Mouse (Mus musculus) cerebellum, adult 8-10 months (tissue): Measurements from ENCODE around the gene Amelx.

Experiments
- DNase-seq: peaks from one replicate; pipeline ENCODE4 v3.0.0; 2022

Gene Amelx

GRCm38 (mm10) chrX:169187100-169187499 is at the start of gene Amelx:
TSS of gene Amelx (minus strand) at chrX:169187200.
- no peak for DNase-seq

DNA sequence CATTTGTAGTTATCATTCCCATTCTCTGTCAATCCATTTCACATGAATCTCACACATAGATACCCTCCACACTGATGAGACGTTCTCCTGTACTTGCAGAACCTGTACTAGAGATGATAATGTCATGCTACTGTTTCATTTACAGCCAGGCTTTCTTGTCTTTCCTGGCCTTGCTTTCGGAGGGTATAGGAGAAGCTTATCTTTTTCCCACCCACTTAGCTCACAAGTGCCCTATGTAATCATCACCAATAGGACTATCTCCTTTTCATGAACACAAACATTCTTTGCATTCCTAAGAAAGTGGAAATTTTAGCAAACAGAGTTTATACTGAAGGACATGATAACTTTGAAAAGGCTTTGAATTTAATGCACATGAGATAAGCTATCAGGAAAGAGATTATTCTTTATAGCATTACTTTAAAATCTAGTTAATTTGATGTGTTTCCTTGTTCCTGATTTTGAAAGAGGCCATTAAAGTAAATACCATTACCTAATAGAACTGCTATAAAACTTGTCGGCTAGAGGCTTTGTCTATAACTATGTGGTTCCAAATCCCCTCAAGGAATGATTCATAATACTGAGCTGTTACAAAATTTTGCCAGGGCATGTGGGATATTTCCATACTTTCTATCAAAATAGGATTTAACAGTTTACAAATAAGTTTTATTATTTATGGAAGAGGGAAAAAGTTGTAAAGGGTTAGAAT is 35.5 kb upstream of the Amelx start:
- no peak for DNase-seq

DNA sequence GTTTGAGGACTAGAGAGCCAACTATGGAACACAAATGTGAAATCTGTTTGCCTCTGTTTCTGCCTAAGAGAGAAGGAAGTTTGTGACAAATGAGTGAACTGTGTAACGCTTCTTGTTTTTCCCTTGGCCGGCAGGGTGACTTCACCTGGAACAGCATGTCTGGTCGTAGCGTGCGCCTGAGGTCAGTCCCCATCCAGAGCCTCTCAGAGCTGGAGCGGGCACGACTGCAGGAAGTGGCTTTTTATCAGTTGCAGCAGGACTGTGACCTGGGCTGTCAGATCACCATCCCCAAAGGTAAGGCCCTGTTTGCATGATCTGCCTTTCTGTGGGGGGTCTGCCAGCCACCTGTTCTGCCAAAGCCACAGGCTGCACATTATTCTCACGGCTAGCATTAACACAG is 33.1 kb upstream of the Amelx start:
- DNase-seq: no peak

GRCm38 (mm10) chrX:169210019-169210418 is 23.0 kb upstream of the Amelx start:
- DNase-seq: no peak

DNA sequence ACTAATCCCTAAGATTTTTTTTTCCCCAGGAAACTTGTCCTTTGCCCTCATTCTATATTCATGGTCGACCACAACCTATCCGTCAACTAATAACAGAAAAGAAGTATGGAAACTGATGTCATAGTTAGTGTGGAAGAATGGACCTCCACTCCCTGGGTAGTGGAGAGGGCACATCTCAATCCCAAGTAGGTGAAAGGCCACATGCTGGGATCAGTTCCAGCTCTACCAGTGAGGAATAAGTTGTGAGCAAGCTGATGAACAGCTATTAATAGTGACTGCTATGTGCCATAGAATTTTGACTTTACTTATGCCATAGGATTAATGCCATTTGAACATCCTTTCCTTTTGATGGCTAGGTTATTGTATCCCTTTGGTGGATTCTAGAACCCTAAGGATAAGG is 8.4 kb downstream of the Amelx start:
- no peak for DNase-seq

DNA sequence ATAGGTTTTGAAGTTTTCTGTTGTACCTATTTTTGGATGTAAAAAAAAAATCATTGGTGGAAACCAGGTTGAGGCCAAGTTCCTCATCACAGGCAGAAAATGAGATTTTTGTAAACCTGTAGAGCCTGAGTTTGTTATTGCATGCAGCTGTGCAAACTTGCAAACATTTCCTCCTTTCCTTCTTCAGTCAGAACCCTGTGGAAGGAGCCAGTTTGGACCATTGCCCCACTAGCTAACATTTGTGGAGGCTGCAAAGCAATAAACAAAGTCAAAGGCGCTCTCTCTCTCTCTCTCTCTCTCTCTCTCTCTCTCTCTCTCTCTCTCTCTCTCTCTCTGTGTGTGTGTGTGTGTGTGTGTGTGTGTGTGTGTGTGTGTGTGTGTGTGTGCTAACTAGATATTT is 13.2 kb downstream of the Amelx start:
- no peak for DNase-seq

- DNase-seq: no peak
These were observed 16.0 kb downstream of the Amelx start for GRCm38 (mm10) chrX:169170981-169171380.

DNA sequence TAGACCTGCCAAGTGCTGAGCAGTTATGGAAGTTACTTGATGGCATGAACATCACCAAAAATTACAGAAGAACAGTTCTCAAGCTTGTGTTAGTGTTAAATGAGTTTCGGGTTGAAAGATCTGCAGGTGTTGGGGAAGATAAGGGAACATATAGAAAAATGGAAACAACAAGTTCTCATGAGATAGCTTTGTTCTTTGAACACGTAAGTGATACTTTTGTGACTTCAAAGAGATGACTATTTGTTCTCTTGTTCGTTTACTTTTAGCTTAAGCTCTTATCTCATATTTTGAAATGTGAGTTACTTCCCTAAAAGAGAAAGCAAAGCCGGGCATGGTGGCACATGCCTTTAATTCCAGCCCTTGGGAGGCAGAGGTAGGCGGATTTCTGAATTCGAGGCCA is 28.6 kb downstream of the Amelx start:
- DNase-seq: no peak

GRCm38 (mm10) chrX:169153805-169154204 is 33.2 kb downstream of the Amelx start:
- DNase-seq: no peak

DNA sequence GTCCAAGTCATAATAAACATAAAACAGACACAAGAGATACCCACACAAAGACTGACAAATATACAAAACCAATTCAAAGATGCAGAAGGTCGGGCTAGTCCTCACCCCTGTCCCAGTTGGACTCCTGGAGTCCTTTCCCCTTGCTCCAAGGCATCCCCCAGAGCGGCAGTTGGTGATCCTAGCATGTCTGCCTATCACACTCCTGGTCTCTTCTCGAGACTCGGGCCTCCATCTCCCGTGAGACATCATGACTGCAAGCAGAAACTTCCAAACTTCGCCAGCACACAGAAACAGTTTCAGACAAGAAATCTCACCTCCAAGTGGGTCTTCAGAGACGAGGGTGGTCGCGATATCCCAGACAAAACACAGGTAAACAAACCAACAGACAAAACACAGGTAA is 46.5 kb downstream of the Amelx start:
- DNase-seq: no peak

DNA sequence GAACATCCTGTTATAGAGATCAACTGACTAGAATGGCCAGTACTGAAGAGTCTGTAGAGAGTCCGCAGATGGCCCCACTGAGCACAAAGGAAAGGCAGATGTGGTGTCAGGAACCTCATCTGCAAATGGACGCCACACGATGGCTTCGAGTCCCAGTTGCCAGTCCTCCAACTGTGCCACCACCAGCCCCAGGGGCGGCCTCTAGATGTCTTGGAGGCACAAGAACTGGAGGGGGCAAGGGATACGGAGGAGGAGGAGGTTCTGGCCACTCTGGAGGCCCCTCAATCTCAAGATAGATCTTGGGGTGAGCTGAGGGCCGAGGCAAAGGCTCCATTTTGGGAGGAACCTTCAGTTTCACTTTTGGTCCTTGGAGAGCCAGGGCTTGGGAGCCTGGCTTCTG is 47.2 kb downstream of the Amelx start:
- DNase-seq: no peak
